Mouse (Mus musculus): ENCODE results near the gene Sept9. TPM values are rescaled to one million over a fixed set of nuclear protein-coding genes. Genes with fewer than 3 reads are reported as not detected.
A peak's percentile ranks its signal among the peaks of the same experiment; 100 is the strongest.

Gene Sept9
- polyA plus RNA-seq, 1 experiment from 2014 or later, result 265 TPM

GRCm38 (mm10) chr11:117182808-117183207 lies 16.7 kb upstream of the Sept9 start:
- DNase-seq (ENCODE audit: low spot score), result no peak
- Histone ChIP-seq H3K4me1 (peaks cover 16% of the 10 kb centered on the region), H3K27me3 (ENCODE audit: low read depth, poor library complexity, severe bottlenecking) (no peaks in the 10 kb centered on the region), H3K36me3 (no peaks in the 10 kb centered on the region), H3K4me3 (no peak overlapping the region), H3K9me3 (replicated peaks) (peaks cover 5% of the 10 kb centered on the region; the same call in 1 of the 2 replicates), H3K27ac (no peak overlapping the region)
- 86% methylated on average over 3 of the region's 3 CpGs for WGBS

- Histone ChIP-seq H3K36me3 (no peaks in the 10 kb centered on the region), H3K27me3 (ENCODE audit: low read depth, poor library complexity, severe bottlenecking) (no peaks in the 10 kb centered on the region), H3K27ac (no peak overlapping the region), H3K9me3 (replicated peaks) (peaks cover 5% of the 10 kb centered on the region; the same call in 1 of the 2 replicates), H3K4me3 (no peak overlapping the region), H3K4me1 (peaks cover 16% of the 10 kb centered on the region)
- WGBS, result 88% methylated on average over 3 of the region's 3 CpGs
- no peak for DNase-seq (ENCODE audit: low spot score)
Measured at GRCm38 (mm10) chr11:117183299-117183698, 16.2 kb upstream of the Sept9 start.

GRCm38 (mm10) chr11:117183841-117184240 lies 15.6 kb upstream of the Sept9 start:
- no peak overlapping the region for H3K4me3 ChIP-seq
- no peak for DNase-seq (ENCODE audit: low spot score)
- 81% methylated on average over 5 of the region's 5 CpGs for WGBS
- peak overlapping the region; percentile 54; the same call in 1 of the 2 replicates for H3K27ac ChIP-seq
- no peaks in the 10 kb centered on the region for H3K27me3 ChIP-seq (ENCODE audit: low read depth, poor library complexity, severe bottlenecking)
- H3K9me3 ChIP-seq (replicated peaks), result peaks cover 5% of the 10 kb centered on the region; the same call in 1 of the 2 replicates
- no peaks in the 10 kb centered on the region for H3K36me3 ChIP-seq
- peaks cover 16% of the 10 kb centered on the region for H3K4me1 ChIP-seq

GRCm38 (mm10) chr11:117185076-117185933 lies 14.2 kb upstream of the Sept9 start:
- 49% methylated on average over 21 of the region's 21 CpGs for WGBS
- peak overlapping the region; percentile 16; the same call in 1 of the 2 replicates for H3K4me3 ChIP-seq
- peaks cover 2% of the 10 kb centered on the region; the same call in 1 of the 2 replicates for H3K9me3 ChIP-seq (replicated peaks)
- peak overlapping the region; percentile 89 for H3K27ac ChIP-seq
- no peaks in the 10 kb centered on the region for H3K27me3 ChIP-seq (ENCODE audit: low read depth, poor library complexity, severe bottlenecking)
- DNase-seq (ENCODE audit: low spot score), result peak; percentile 63
- H3K4me1 ChIP-seq, result peaks cover 16% of the 10 kb centered on the region
- H3K36me3 ChIP-seq, result no peaks in the 10 kb centered on the region

GRCm38 (mm10) chr11:117191524-117191923 lies 7.9 kb upstream of the Sept9 start:
- Histone ChIP-seq H3K27ac (no peak overlapping the region), H3K4me1 (no peaks in the 10 kb centered on the region), H3K27me3 (ENCODE audit: low read depth, poor library complexity, severe bottlenecking) (peaks cover 9% of the 10 kb centered on the region; the same call in 1 of the 2 replicates), H3K36me3 (no peaks in the 10 kb centered on the region), H3K4me3 (no peak overlapping the region), H3K9me3 (replicated peaks) (no peaks in the 10 kb centered on the region)
- DNase-seq (ENCODE audit: low spot score), result no peak
- WGBS, result 65% methylated on average over 5 of the region's 5 CpGs

- Histone ChIP-seq H3K4me1 (peaks cover 9% of the 10 kb centered on the region), H3K27ac (no peak overlapping the region), H3K4me3 (no peak overlapping the region), H3K36me3 (no peaks in the 10 kb centered on the region), H3K27me3 (ENCODE audit: low read depth, poor library complexity, severe bottlenecking) (peaks cover 38% of the 10 kb centered on the region), H3K9me3 (replicated peaks) (no peaks in the 10 kb centered on the region)
- 82% methylated on average over 11 of the region's 11 CpGs for WGBS
- DNase-seq (ENCODE audit: low spot score), result no peak
Measured at GRCm38 (mm10) chr11:117194475-117194937, 5.0 kb upstream of the Sept9 start.

- 91% methylated on average over 6 of the region's 6 CpGs for WGBS
- H3K36me3 ChIP-seq, result no peaks in the 10 kb centered on the region
- no peak overlapping the region for H3K4me3 ChIP-seq
- H3K27me3 ChIP-seq (ENCODE audit: low read depth, poor library complexity, severe bottlenecking), result peaks cover 49% of the 10 kb centered on the region
- no peak overlapping the region for H3K27ac ChIP-seq
- no peaks in the 10 kb centered on the region for H3K9me3 ChIP-seq (replicated peaks)
- H3K4me1 ChIP-seq, result peaks cover 19% of the 10 kb centered on the region
- no peak for DNase-seq (ENCODE audit: low spot score)
Measured at GRCm38 (mm10) chr11:117195616-117196015, 3.8 kb upstream of the Sept9 start.

- Histone ChIP-seq H3K9me3 (replicated peaks) (no peaks in the 10 kb centered on the region), H3K36me3 (no peaks in the 10 kb centered on the region), H3K27me3 (ENCODE audit: low read depth, poor library complexity, severe bottlenecking) (peaks cover 60% of the 10 kb centered on the region), H3K27ac (no peak overlapping the region), H3K4me3 (no peak overlapping the region), H3K4me1 (peaks cover 22% of the 10 kb centered on the region)
- 95% methylated on average over 7 of the region's 7 CpGs for WGBS
- no peak for DNase-seq (ENCODE audit: low spot score)
Measured at GRCm38 (mm10) chr11:117196681-117197080, 2.8 kb upstream of the Sept9 start.

GRCm38 (mm10) chr11:117198122-117198521 lies 1.3 kb upstream of the Sept9 start:
- no peaks in the 10 kb centered on the region for H3K9me3 ChIP-seq (replicated peaks)
- 90% methylated on average over 5 of the region's 5 CpGs for WGBS
- peaks cover 74% of the 10 kb centered on the region for H3K27me3 ChIP-seq (ENCODE audit: low read depth, poor library complexity, severe bottlenecking)
- no peak overlapping the region for H3K4me3 ChIP-seq
- no peak overlapping the region for H3K27ac ChIP-seq
- no peak for DNase-seq (ENCODE audit: low spot score)
- peaks cover 33% of the 10 kb centered on the region for H3K4me1 ChIP-seq
- H3K36me3 ChIP-seq, result no peaks in the 10 kb centered on the region

- Histone ChIP-seq H3K9me3 (replicated peaks) (no peaks in the 10 kb centered on the region), H3K4me3 (no peak overlapping the region), H3K4me1 (peaks cover 56% of the 10 kb centered on the region), H3K27ac (no peak overlapping the region), H3K36me3 (no peaks in the 10 kb centered on the region), H3K27me3 (ENCODE audit: low read depth, poor library complexity, severe bottlenecking) (peaks cover 77% of the 10 kb centered on the region)
- WGBS, result 82% methylated on average over 12 of the region's 12 CpGs
- no peak for DNase-seq (ENCODE audit: low spot score)
Measured at GRCm38 (mm10) chr11:117201846-117202245, 2.4 kb downstream of the Sept9 start.

- H3K27ac ChIP-seq, result peak overlapping the region; percentile 15; the same call in 1 of the 2 replicates
- no peaks in the 10 kb centered on the region for H3K36me3 ChIP-seq
- peaks cover 68% of the 10 kb centered on the region for H3K4me1 ChIP-seq
- H3K4me3 ChIP-seq, result no peak overlapping the region
- WGBS, result 88% methylated on average over 8 of the region's 8 CpGs
- H3K27me3 ChIP-seq (ENCODE audit: low read depth, poor library complexity, severe bottlenecking), result peaks cover 49% of the 10 kb centered on the region
- no peak for DNase-seq (ENCODE audit: low spot score)
- H3K9me3 ChIP-seq (replicated peaks), result no peaks in the 10 kb centered on the region
Measured at GRCm38 (mm10) chr11:117204606-117205005, 5.1 kb downstream of the Sept9 start.

GRCm38 (mm10) chr11:117205042-117205441 lies 5.6 kb downstream of the Sept9 start:
- peaks cover 45% of the 10 kb centered on the region for H3K27me3 ChIP-seq (ENCODE audit: low read depth, poor library complexity, severe bottlenecking)
- no peaks in the 10 kb centered on the region for H3K36me3 ChIP-seq
- H3K9me3 ChIP-seq (replicated peaks), result no peaks in the 10 kb centered on the region
- 88% methylated on average over 6 of the region's 6 CpGs for WGBS
- H3K27ac ChIP-seq, result 0 out of 2 replicates have a peak overlapping the region, but pooled peaks have one; percentile 15
- no peak for DNase-seq (ENCODE audit: low spot score)
- peaks cover 63% of the 10 kb centered on the region for H3K4me1 ChIP-seq
- H3K4me3 ChIP-seq, result no peak overlapping the region

- H3K9me3 ChIP-seq (replicated peaks), result no peaks in the 10 kb centered on the region
- H3K27me3 ChIP-seq (ENCODE audit: low read depth, poor library complexity, severe bottlenecking), result peaks cover 41% of the 10 kb centered on the region
- H3K4me1 ChIP-seq, result peaks cover 59% of the 10 kb centered on the region
- no peak for DNase-seq (ENCODE audit: low spot score)
- no peaks in the 10 kb centered on the region for H3K36me3 ChIP-seq
- no peak overlapping the region for H3K4me3 ChIP-seq
- WGBS, result 83% methylated on average over 9 of the region's 9 CpGs
- H3K27ac ChIP-seq, result no peak overlapping the region
Measured at GRCm38 (mm10) chr11:117205447-117205846, 6.0 kb downstream of the Sept9 start.
